Mouse (Mus musculus): Measurements from ENCODE around the gene Fbxl17. TPM values are rescaled to one million over a fixed set of nuclear protein-coding genes. Genes with fewer than 3 reads are reported as not detected.

Fbxl17 gene
- total and polyA plus RNA-seq, 2 experiments from 2014 or later = 11.4 to 26.3 TPM

DNA sequence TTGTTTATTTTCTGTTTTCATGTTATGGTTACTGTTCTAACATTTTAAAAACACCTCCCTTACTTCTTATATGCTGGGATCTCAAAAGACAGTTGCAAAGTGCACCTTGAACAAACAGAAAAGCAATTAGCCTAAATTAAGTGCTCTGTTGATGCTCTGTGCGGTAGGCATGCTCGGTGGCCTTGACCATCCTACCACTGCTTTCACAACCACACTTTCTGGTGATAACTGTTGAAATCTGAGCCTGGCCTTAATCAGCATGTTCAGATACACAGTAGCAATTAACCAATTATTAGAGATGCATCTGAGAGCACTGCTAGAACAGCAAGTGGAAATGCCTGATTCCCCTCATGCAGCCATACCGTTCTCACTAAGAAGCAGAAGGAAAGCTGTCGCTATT, 156.7 kb downstream of the Fbxl17 start:
- no peak overlapping the region for H3K27ac ChIP-seq (ENCODE audit: low read depth)
- ATAC-seq (ENCODE audit: insufficient read depth, low read depth) = no peak
- H3K9ac ChIP-seq (replicated peaks; ENCODE audit: low read depth, low read length) = no peak overlapping the region
- TF ChIP-seq CTCF (IDR thresholded peaks at IDR 0.05; ENCODE audit: low read depth) (no peak), EP300 (IDR thresholded peaks at IDR 0.05; ENCODE audit: low read depth) (no peak)
- H3K4me2 ChIP-seq (ENCODE audit: low read depth, low read length) = no peak overlapping the region
- DNase-seq (ENCODE audit: low spot score) = no peak
- WGBS = 87% methylated on average over 4 of the region's 4 CpGs
- peaks cover 11% of the 10 kb centered on the region; the same call in 1 of the 2 replicates for H3K36me3 ChIP-seq (replicated peaks; ENCODE audit: control insufficient read depth, insufficient read depth, low read length)
- no peak overlapping the region for H3K4me3 ChIP-seq (ENCODE audit: low read depth, low read length)
- no peaks in the 10 kb centered on the region for H3K9me3 ChIP-seq (replicated peaks; ENCODE audit: control insufficient read depth, low read length)
- H3K4me1 ChIP-seq (ENCODE audit: control insufficient read depth, insufficient read depth) = no peaks in the 10 kb centered on the region
- no peaks in the 10 kb centered on the region for H3K27me3 ChIP-seq (ENCODE audit: control insufficient read depth, insufficient read depth, low read length)

DNA sequence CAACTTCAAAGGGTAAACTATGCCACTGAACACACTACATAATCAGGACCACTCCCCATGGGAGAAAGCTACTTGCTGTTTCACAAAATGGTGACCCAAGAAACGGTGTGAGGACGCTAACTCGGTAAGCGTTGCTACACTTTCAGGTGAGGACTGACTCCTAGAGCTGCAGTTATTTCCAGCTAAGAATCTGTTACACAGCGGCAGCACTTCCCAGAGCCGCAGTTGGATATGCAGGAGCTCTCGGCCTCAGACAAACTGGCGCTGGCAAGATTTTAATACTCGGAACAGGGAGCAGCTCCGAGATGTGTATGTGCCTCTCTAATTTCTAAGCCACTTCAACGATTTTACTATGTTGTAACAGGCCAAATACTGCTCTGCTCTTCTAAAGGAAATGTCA, 157.4 kb downstream of the Fbxl17 start:
- DNase-seq (ENCODE audit: low spot score) = no peak
- H3K27me3 ChIP-seq (ENCODE audit: control insufficient read depth, insufficient read depth, low read length) = no peaks in the 10 kb centered on the region
- no peak overlapping the region for H3K27ac ChIP-seq (ENCODE audit: low read depth)
- 76% methylated on average over 11 of the region's 11 CpGs for WGBS
- TF ChIP-seq CTCF (IDR thresholded peaks at IDR 0.05; ENCODE audit: low read depth) (no peak), EP300 (IDR thresholded peaks at IDR 0.05; ENCODE audit: low read depth) (no peak)
- H3K4me2 ChIP-seq (ENCODE audit: low read depth, low read length) = no peak overlapping the region
- no peaks in the 10 kb centered on the region for H3K9me3 ChIP-seq (replicated peaks; ENCODE audit: control insufficient read depth, low read length)
- no peak overlapping the region for H3K4me3 ChIP-seq (ENCODE audit: low read depth, low read length)
- no peaks in the 10 kb centered on the region for H3K4me1 ChIP-seq (ENCODE audit: control insufficient read depth, insufficient read depth)
- H3K9ac ChIP-seq (replicated peaks; ENCODE audit: low read depth, low read length) = no peak overlapping the region
- no peak for ATAC-seq (ENCODE audit: insufficient read depth, low read depth)
- H3K36me3 ChIP-seq (replicated peaks; ENCODE audit: control insufficient read depth, insufficient read depth, low read length) = peaks cover 8% of the 10 kb centered on the region; the same call in 1 of the 2 replicates

DNA sequence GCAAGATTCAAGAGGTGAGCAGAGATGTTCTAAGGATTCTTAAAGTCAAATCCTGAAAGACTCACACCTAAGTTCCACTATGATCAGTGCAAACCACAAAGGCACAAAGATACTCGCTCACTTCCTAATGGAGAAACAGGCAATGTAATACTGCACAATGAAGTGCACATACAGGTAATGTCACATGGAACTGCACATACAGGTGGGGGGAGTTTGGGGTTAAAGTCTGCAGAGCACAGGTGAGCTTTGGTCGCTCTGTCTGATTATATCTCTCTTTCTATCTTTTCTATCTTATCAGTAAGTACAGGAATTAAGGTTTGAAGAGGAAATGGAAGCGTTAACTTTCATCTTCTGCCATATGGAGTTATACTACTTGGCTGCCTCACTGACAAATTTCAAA, 158.6 kb downstream of the Fbxl17 start:
- H3K27ac ChIP-seq (ENCODE audit: low read depth) = no peak overlapping the region
- H3K4me3 ChIP-seq (ENCODE audit: low read depth, low read length) = no peak overlapping the region
- no peaks in the 10 kb centered on the region for H3K36me3 ChIP-seq (replicated peaks; ENCODE audit: control insufficient read depth, insufficient read depth, low read length)
- no peak overlapping the region for H3K4me2 ChIP-seq (ENCODE audit: low read depth, low read length)
- ATAC-seq (ENCODE audit: insufficient read depth, low read depth) = no peak
- no peaks in the 10 kb centered on the region for H3K9me3 ChIP-seq (replicated peaks; ENCODE audit: control insufficient read depth, low read length)
- 80% methylated on average over 3 of the region's 3 CpGs for WGBS
- H3K27me3 ChIP-seq (ENCODE audit: control insufficient read depth, insufficient read depth, low read length) = no peaks in the 10 kb centered on the region
- H3K9ac ChIP-seq (replicated peaks; ENCODE audit: low read depth, low read length) = no peak overlapping the region
- no peak for DNase-seq (ENCODE audit: low spot score)
- H3K4me1 ChIP-seq (ENCODE audit: control insufficient read depth, insufficient read depth) = no peaks in the 10 kb centered on the region
- TF ChIP-seq CTCF (IDR thresholded peaks at IDR 0.05; ENCODE audit: low read depth) (no peak), EP300 (IDR thresholded peaks at IDR 0.05; ENCODE audit: low read depth) (no peak)

DNA sequence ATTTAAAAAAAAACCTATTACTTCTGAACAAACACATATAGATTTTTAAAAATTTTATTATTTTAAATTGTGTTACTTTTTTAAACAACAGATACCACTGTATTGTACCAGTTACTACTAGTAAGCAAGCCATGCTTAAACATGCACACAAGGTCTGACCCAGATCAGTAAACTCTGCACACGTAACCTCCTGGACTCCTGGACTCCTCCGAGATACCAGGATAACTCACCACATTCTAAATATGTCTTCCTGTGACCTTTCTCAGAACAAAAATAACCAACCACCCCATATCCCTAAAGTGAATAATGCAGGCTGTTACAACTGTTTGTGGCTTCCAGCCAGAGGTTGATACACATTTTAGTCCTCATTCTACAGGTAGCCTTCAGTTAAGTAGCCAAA, 170.9 kb downstream of the Fbxl17 start:
- Histone ChIP-seq H3K9ac (replicated peaks; ENCODE audit: low read depth, low read length) (no peak overlapping the region), H3K9me3 (replicated peaks; ENCODE audit: control insufficient read depth, low read length) (no peaks in the 10 kb centered on the region), H3K4me1 (ENCODE audit: control insufficient read depth, insufficient read depth) (peaks cover 19% of the 10 kb centered on the region), H3K36me3 (replicated peaks; ENCODE audit: control insufficient read depth, insufficient read depth, low read length) (no peaks in the 10 kb centered on the region), H3K4me2 (ENCODE audit: low read depth, low read length) (no peak overlapping the region), H3K4me3 (ENCODE audit: low read depth, low read length) (no peak overlapping the region), H3K27me3 (ENCODE audit: control insufficient read depth, insufficient read depth, low read length) (no peaks in the 10 kb centered on the region), H3K27ac (ENCODE audit: low read depth) (no peak overlapping the region)
- TF ChIP-seq EP300 (IDR thresholded peaks at IDR 0.05; ENCODE audit: low read depth) = no peak
- no peak for TF ChIP-seq CTCF (IDR thresholded peaks at IDR 0.05; ENCODE audit: low read depth)
- DNase-seq (ENCODE audit: low spot score) = no peak
- no peak for ATAC-seq (ENCODE audit: insufficient read depth, low read depth)
- WGBS = 20% methylated on average over 2 of the region's 2 CpGs

DNA sequence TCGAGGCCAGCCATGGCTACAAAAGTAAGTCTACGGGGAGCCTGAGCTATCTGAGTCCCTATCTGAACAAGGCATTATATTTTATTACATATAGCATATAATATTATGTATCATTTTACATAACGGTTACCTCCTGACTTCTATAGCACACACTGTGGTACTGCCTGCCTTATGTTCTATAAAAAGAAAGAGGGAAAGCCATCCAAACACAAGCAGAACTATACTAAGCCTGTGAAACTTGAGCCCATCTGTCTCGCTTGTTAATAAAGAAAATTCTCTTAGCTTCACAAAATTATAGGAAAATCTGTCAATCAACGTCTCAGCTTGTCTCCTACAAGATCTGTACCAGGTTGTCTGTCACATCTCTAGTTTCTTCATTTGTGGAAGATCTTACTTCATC, 173.6 kb downstream of the Fbxl17 start:
- Histone ChIP-seq H3K9me3 (replicated peaks; ENCODE audit: control insufficient read depth, low read length) (no peaks in the 10 kb centered on the region), H3K36me3 (replicated peaks; ENCODE audit: control insufficient read depth, insufficient read depth, low read length) (no peaks in the 10 kb centered on the region), H3K27ac (ENCODE audit: low read depth) (no peak overlapping the region), H3K4me2 (ENCODE audit: low read depth, low read length) (no peak overlapping the region), H3K9ac (replicated peaks; ENCODE audit: low read depth, low read length) (no peak overlapping the region), H3K4me1 (ENCODE audit: control insufficient read depth, insufficient read depth) (peaks cover 10% of the 10 kb centered on the region; the same call in 1 of the 2 replicates), H3K27me3 (ENCODE audit: control insufficient read depth, insufficient read depth, low read length) (no peaks in the 10 kb centered on the region), H3K4me3 (ENCODE audit: low read depth, low read length) (no peak overlapping the region)
- 69% methylated on average over 5 of the region's 5 CpGs for whole genome bisulfite sequencing
- DNase-seq (ENCODE audit: low spot score) = no peak
- ATAC-seq (ENCODE audit: insufficient read depth, low read depth) = no peak
- TF ChIP-seq EP300 (IDR thresholded peaks at IDR 0.05; ENCODE audit: low read depth) (no peak), CTCF (IDR thresholded peaks at IDR 0.05; ENCODE audit: low read depth) (no peak)

DNA sequence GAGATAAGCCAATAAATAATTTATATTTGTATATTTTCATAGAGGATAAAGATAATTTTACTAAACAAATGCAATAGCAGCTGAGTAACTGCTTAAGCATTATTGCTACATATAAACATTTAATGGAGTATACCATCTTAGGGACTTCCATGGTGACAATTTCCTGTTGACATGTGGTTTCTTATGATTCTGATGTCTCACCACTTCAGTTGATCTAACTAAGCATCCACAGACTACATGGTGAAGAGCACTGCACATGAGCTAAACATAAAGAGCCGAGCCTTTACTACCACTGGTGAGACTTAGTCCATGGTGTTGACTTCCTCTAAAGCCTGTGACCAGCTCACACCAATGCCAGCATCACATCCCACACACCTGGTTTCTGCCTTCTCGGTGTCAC, 175.1 kb downstream of the Fbxl17 start:
- 95% methylated on average over 2 of the region's 2 CpGs for WGBS

More for the DNA sequence above, 175.1 kb downstream of the Fbxl17 start:
- H3K4me2 ChIP-seq (ENCODE audit: low read depth, low read length) = no peak overlapping the region
- no peak for DNase-seq (ENCODE audit: low spot score)
- peaks cover 10% of the 10 kb centered on the region; the same call in 1 of the 2 replicates for H3K4me1 ChIP-seq (ENCODE audit: control insufficient read depth, insufficient read depth)
- H3K4me3 ChIP-seq (ENCODE audit: low read depth, low read length) = no peak overlapping the region
- no peak overlapping the region for H3K9ac ChIP-seq (replicated peaks; ENCODE audit: low read depth, low read length)
- no peaks in the 10 kb centered on the region for H3K9me3 ChIP-seq (replicated peaks; ENCODE audit: control insufficient read depth, low read length)
- H3K36me3 ChIP-seq (replicated peaks; ENCODE audit: control insufficient read depth, insufficient read depth, low read length) = no peaks in the 10 kb centered on the region
- H3K27me3 ChIP-seq (ENCODE audit: control insufficient read depth, insufficient read depth, low read length) = no peaks in the 10 kb centered on the region
- no peak for ATAC-seq (ENCODE audit: insufficient read depth, low read depth)
- H3K27ac ChIP-seq (ENCODE audit: low read depth) = no peak overlapping the region
- no peak for TF ChIP-seq CTCF (IDR thresholded peaks at IDR 0.05; ENCODE audit: low read depth)
- no peak for TF ChIP-seq EP300 (IDR thresholded peaks at IDR 0.05; ENCODE audit: low read depth)
